Mouse (Mus musculus): ENCODE results near the gene Slc25a28.

The Slc25a28 gene

GRCm38 (mm10) chr19:43642843-43643242 is 31.8 kb downstream of the Slc25a28 start:
- DNase-seq (ENCODE audit: low read depth, low spot score) = no peak

GRCm38 (mm10) chr19:43641833-43642232 is 32.8 kb downstream of the Slc25a28 start:
- no peak for DNase-seq (ENCODE audit: low read depth, low spot score)

GRCm38 (mm10) chr19:43630466-43631251 is 44.0 kb downstream of the Slc25a28 start:
- peak; percentile 87 for DNase-seq (ENCODE audit: low read depth, low spot score)

GRCm38 (mm10) chr19:43629088-43629487 is 45.6 kb downstream of the Slc25a28 start:
- no peak for DNase-seq (ENCODE audit: low read depth, low spot score)

- DNase-seq (ENCODE audit: low read depth, low spot score) = no peak
These were observed 47.3 kb downstream of the Slc25a28 start for GRCm38 (mm10) chr19:43627345-43627744.

- DNase-seq (ENCODE audit: low read depth, low spot score) = no peak
These were observed 48.5 kb downstream of the Slc25a28 start for GRCm38 (mm10) chr19:43626160-43626559.

- no peak for DNase-seq (ENCODE audit: low read depth, low spot score)
These were observed 50.8 kb downstream of the Slc25a28 start for GRCm38 (mm10) chr19:43623913-43624312.

GRCm38 (mm10) chr19:43619916-43620479 is 54.7 kb downstream of the Slc25a28 start:
- no peak for DNase-seq (ENCODE audit: low read depth, low spot score)

- DNase-seq (ENCODE audit: low read depth, low spot score) = no peak
These were observed 56.1 kb downstream of the Slc25a28 start for GRCm38 (mm10) chr19:43618505-43619030.

GRCm38 (mm10) chr19:43617761-43618349 is 56.8 kb downstream of the Slc25a28 start:
- DNase-seq (ENCODE audit: low read depth, low spot score) = no peak

- DNase-seq (ENCODE audit: low read depth, low spot score) = no peak
These were observed 57.8 kb downstream of the Slc25a28 start for GRCm38 (mm10) chr19:43616889-43617288.

- DNase-seq (ENCODE audit: low read depth, low spot score) = no peak
These were observed 58.2 kb downstream of the Slc25a28 start for GRCm38 (mm10) chr19:43616415-43616861.

GRCm38 (mm10) chr19:43615571-43616414 is 58.9 kb downstream of the Slc25a28 start:
- no peak for DNase-seq (ENCODE audit: low read depth, low spot score)

- DNase-seq (ENCODE audit: low read depth, low spot score) = no peak
These were observed 59.6 kb downstream of the Slc25a28 start for GRCm38 (mm10) chr19:43615074-43615445.

- DNase-seq (ENCODE audit: low read depth, low spot score) = no peak
These were observed 60.2 kb downstream of the Slc25a28 start for GRCm38 (mm10) chr19:43614341-43615073.

Data from forelimb bud, embryonic 11.5 days (tissue).